Mouse (Mus musculus): ENCODE data around the gene Ctnnd2. TPM values are rescaled to one million over a fixed set of nuclear protein-coding genes. Genes with fewer than 3 reads are reported as not detected.

Gene Ctnnd2
- total RNA-seq, 2 experiments from 2014 or later: 223 to 229 TPM

DNA sequence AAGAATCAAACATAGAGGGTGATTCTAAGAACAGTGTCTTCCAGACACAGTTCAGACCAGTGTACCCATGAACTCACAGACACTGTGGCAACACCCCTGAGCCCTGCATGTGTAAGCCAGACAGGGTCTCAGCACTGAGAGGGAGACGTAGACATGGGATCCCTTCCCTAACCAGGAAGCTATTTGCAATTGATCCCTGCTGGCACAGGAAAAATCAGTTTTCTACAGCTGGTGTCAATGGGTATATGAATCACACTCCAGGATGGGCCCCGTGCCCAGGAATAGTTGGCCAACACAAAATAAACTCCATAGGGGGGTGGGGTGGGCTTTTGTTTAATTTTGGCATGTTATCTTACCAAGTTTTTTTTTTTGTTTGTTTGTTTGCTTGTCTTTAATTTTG lies 895.7 kb downstream of the Ctnnd2 start:
- H3K4me3 ChIP-seq: no peak overlapping the region
- peak in 1 of 2 experiments; percentile 42 for DNase-seq (ENCODE audit: low spot score in 2 of 2)
- TF ChIP-seq CTCF (conservative IDR thresholded peaks at IDR 0.05): no peak
- H3K27ac ChIP-seq: no peak overlapping the region

DNA sequence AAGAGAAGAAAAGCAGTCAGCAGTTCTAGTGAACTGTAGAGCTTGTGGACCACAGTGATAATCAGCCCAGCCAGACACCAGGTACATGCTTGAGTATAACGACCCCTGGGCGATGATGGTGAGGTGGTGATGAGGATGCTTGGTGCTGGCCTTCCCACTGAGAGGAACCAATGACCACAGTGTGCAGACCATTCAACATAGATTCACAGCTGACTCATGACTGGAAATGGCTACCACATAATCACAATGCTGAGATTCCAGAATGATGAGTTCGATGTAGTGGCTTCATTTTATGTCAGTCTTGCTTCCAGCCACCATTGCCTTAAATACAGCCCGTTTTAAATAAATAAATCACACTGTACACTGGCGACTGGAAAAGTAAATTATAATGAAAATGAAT lies 897.9 kb downstream of the Ctnnd2 start:
- no peak for DNase-seq (ENCODE audit: low spot score in 2 of 2)
- no peak for TF ChIP-seq CTCF (conservative IDR thresholded peaks at IDR 0.05)
- H3K4me3 ChIP-seq: no peak overlapping the region
- H3K27ac ChIP-seq: no peak overlapping the region
